Mouse (Mus musculus): ENCODE measurements around the gene Usp16.

The Usp16 gene

GRCm38 (mm10) chr16:87454419-87455179 is at the start of gene Usp16:
Gene Usp16, plus strand, starts transcription at chr16:87454703.
- DNase-seq (ENCODE audit: low spot score), result peak; percentile 93

GRCm38 (mm10) chr16:87405001-87405400 is 49.5 kb upstream of the Usp16 start:
- DNase-seq (ENCODE audit: low spot score), result peak; percentile 14

GRCm38 (mm10) chr16:87420662-87421061 is 33.8 kb upstream of the Usp16 start:
- no peak for DNase-seq (ENCODE audit: low spot score)

DNA sequence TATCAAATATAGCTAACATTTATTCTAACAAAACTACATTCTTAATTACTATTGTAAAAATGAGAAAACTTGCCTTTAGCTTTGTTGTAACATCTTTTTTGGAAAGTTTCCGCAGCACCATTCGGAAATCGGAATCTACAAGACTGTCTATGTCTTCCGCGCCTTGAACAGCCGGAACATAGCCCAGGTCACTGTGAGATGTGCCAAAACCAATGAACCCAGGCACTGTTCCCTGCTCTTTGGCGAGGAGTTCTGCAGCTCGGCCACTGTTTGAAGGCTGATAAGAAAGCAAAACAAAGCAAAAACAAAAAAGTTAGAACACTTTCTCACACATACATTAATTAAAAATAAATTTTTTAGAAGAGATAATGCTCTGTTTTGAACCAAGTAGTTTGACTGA is 27.0 kb upstream of the Usp16 start:
- no peak for DNase-seq (ENCODE audit: low spot score)

DNA sequence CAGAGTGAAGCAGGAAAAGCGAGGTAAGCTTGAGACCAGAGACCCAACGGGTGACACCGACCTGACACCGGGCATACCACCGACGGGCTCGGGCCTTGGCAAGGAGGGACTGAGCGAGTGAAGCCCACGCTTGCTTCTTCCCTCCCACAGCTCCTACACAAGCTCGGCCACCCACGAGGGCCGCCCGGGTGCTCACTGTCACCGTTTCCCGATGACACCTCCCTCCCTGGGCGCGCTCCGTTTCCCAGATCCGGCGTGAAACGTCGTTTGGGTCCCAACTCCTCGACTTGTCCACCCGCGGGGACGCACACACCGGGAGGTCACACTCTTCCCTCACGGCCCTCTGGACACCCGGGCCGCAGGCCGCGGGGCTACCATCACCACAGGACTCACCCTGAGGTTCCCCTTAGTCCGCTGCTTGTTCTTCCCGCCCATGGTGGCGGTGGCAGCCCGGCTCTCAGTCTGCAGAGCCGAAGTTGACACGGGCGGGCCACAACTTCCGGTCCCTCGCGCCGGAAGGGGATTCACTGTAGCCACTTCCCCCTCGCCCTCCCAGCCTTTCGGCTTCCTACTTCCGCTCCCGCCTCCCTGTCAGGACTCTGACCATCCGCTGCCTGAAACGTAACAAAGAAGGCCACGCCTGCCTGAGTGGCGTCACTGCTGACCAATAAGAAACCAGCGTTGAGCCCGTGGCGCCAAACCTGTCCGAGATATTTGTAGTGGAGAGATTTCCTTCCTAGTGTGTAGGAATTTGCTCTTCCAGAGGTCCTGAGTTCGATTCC is 22.3 kb upstream of the Usp16 start, which contains the start of gene Ltn1:
Gene Ltn1 (minus strand): TSS at position 580 of the 782 bp plus-strand sequence.
- DNase-seq (ENCODE audit: low spot score), result peak; percentile 99

- DNase-seq (ENCODE audit: low spot score), result no peak
These were observed 20.2 kb upstream of the Usp16 start for GRCm38 (mm10) chr16:87434266-87434665.

GRCm38 (mm10) chr16:87434946-87435345 is 19.6 kb upstream of the Usp16 start:
- no peak for DNase-seq (ENCODE audit: low spot score)

DNA sequence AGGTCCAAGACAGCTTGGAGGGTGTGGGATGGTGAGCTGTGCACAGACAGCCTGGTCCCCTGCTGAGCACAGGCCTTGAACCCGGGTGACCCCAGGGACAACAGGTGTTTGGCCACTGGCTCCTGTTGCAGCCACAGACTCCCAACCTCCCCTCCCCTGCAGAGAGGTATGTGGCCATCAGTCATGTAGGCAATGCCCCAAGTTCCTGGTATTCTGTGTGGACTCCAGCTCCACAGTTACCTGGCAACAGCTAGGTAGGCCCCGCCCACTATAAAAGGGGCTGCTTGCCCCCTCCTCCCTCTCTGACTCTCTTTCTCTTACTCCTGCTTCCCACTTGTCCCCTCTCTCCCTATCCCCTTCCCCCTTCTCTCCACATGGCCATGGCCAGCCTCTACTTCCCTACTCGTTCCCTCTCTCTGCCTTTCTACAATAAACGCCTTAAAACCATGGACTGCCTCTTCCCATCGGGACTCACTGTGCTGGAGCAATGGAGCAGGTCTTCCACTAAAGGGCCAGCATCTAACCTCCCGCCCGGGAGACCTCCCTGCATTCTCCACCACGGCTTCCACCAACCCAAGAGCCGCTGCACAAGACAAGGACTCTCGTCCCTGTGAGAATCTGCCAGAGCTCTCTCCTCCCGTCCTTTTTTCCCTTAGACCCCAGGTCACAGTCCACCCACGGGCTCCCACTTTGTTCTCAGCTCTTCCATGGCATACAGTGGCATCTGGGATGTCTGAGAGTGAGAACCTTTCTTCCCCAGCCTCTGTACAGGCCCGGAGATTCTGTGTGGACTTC is 18.9 kb upstream of the Usp16 start:
- DNase-seq (ENCODE audit: low spot score), result no peak

DNA sequence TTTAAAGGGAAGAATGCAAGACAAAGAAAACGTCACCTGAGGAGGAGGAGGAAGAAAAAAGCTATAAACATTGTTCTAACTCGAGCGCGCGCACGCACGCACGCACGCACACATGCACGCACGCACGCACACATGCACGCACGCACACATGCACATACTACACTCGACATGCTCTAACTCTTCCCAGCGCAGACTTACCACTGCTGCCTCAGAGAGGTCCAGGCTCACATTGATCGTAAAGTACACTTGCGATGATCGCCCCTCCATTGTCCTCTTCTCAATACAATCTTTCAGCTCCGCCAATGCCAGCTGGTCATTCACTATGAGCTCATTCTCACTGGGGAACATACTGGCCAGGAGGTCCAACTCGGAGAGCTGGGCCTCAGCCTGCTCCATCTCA is 17.4 kb upstream of the Usp16 start:
- DNase-seq (ENCODE audit: low spot score), result no peak

DNA sequence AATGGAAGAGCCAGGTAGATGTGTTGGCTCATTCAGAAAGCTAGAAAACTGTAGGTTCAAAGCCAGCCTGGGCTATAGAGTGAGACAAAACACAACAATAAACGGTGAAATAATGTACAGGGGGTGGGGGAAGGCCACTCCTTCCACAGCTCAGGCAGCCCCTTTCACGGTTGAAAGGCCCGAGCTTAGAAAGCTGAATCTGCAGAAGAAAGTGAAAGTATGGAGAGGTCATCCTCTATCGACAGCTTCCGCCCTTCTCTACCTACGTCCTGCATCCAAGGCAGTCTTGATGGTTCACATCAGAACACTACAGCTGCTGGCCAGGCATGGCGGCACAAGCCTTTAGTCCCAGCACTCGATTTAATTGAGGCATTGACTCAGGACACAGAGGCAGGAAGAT is 15.8 kb upstream of the Usp16 start:
- DNase-seq (ENCODE audit: low spot score), result no peak

DNA sequence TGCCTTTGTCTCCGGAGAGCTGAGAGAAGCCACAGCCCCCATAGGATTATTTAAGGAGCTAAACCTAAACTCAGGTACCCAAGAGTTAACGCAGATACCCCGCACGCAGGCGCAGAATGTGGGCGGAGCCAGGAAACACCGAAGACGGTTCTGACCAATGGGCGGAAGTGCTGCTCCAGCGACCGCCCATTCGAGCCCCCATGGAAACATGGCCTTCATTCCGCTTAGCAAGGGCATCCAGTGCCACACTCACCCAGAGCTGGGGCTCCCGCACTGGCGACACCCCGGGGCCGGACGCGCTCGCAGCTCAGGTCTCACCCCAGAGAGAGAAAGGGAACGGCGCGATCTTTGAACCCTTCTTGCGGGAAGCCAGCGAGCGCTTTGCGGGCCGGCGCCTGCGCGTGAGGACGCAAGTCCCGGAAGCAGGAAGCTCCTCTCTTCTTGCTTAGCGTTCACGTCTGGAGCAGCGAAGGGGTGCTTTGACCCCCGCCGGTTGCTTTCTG is 14.3 kb upstream of the Usp16 start, which contains the start of gene Rwdd2b:
Gene Rwdd2b (minus strand): TSS at position 390 of the 503 bp plus-strand sequence.
- peak; percentile 97 for DNase-seq (ENCODE audit: low spot score)

DNA sequence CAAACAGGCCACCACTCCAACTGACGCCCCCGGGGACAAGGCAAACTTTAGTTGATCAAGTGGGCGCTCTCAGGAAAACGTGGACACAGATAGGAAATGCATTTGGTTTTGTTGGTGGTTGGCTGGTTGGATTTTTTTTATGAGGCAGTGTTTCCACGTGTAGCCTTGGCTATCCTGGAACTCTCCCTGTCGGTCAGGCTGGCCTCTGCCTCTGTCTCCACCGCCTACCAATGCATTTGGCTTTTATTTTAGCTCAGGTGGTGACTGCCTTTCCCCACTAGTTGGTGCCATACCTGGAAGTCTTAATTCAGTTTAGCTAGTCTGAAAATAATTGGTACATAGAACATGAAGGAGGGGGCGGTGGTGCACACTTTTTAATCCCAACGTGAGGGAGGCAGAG is 13.4 kb upstream of the Usp16 start:
- DNase-seq (ENCODE audit: low spot score), result peak; percentile 18

- DNase-seq (ENCODE audit: low spot score), result no peak
These were observed 12.2 kb upstream of the Usp16 start for GRCm38 (mm10) chr16:87442291-87442690.

GRCm38 (mm10) chr16:87443245-87443644 is 11.3 kb upstream of the Usp16 start:
- DNase-seq (ENCODE audit: low spot score), result no peak

GRCm38 (mm10) chr16:87444071-87444470 is 10.4 kb upstream of the Usp16 start:
- no peak for DNase-seq (ENCODE audit: low spot score)

DNA sequence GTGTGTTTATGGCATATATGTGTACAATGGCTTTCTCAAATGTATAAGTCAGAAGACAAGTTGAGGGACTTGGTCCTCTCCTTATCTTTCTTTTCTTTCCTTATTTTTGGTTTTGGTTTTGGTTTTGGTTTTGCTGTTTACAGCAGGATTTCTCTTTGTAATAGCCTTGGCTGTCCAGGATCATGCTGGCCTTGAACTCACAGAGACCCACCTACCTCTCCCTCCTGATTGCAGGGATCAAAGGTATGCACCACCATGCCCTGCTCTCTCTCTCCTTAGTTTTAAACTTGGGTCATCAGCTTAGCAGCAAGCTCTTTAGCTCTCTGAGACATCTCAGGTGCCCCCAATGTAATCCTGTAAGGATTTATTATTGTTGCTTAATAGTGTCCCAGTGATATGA is 9.4 kb upstream of the Usp16 start:
- no peak for DNase-seq (ENCODE audit: low spot score)

GRCm38 (mm10) chr16:87445528-87445927 is 9.0 kb upstream of the Usp16 start:
- DNase-seq (ENCODE audit: low spot score), result no peak

- DNase-seq (ENCODE audit: low spot score), result no peak
These were observed 1.3 kb upstream of the Usp16 start for GRCm38 (mm10) chr16:87453226-87453625.

DNA sequence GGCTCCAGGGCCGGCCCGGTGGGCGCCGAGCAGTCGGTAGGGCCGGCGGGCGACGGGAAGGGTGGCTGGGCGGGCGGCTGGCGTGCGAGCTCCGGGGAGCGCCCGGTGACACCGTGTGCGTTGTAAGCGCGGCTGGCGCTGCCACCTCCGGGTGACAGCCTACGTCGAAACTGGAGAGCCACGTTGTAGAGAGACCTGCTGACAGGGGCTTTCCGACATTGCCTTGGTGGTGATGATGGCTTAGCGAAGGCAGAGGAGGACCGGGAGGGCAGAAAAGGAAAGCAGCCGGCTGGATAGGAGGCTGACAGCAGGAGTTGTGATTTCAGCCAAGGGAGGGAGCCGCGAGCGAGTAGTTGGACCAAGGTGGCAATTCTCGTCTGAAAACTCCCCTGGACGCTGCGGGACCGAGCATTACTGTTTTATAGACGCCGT is 693 bp downstream of the Usp16 start:
- peak; percentile 24 for DNase-seq (ENCODE audit: low spot score)

GRCm38 (mm10) chr16:87458752-87459151 is 4.2 kb downstream of the Usp16 start:
- DNase-seq (ENCODE audit: low spot score), result no peak

GRCm38 (mm10) chr16:87470579-87470978 is 16.1 kb downstream of the Usp16 start:
- DNase-seq (ENCODE audit: low spot score), result no peak

- peak; percentile 8 for DNase-seq (ENCODE audit: low spot score)
These were observed 29.9 kb downstream of the Usp16 start for GRCm38 (mm10) chr16:87484367-87484766.

Measured in embryo, embryonic 10.5 days (tissue).